Mouse (Mus musculus): ENCODE measurements at regions not wholly inside any gene's neighbourhood (a gene's known extent, or its start where the extent isn't known, plus 50 kb on each side); places are given as distances from the start of the nearest gene placed in this dataset.
"Not testable (repeated sequence)": the region's sequence is repeated elsewhere in the genome, so short reads cannot be mapped to it uniquely, and the experiment has no call there.

DNA sequence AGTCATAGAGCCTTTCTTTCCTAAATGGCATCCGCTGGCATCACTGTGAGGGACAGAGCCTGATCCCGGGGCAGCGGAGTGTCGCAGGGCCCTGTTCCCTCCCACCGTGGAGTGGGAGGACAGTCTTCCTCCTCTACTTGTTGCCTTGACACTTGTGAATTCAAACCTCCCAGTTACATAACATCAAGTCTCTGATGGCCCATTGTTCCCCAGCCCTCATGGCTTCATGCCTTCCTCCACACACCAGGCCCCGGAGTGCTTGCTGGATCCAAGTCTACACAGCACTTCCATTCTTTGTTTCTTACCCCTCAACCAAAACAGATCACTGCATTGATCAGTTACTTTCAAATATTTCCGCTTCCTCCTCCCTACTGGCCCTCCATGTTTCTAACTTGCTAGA lies 357.7 kb upstream of the Maf start:
- ATAC-seq (ENCODE audit: insufficient number of reproducible peaks, low FRiP score, low TSS enrichment), result no peak

DNA sequence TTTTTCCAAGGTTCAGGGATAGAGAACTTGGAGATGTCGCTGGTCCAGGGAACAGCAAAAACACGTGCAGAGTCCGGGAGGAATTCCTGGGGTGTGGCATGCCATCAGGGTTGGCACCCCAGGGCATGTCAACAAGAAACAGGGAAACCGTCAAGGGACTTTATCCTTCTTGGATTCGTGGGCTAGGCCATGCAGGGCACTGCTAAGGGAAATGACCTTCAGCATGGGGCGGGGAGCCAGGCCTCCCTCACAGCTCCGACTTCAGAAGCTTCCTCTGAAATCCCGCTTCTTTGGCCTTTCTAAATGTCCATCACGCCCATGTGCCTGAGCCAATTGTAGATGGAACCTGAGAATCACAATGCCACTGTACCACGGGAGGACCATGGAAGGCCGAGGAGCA lies 357.0 kb upstream of the Maf start:
- no peak for ATAC-seq (ENCODE audit: insufficient number of reproducible peaks, low FRiP score, low TSS enrichment)

DNA sequence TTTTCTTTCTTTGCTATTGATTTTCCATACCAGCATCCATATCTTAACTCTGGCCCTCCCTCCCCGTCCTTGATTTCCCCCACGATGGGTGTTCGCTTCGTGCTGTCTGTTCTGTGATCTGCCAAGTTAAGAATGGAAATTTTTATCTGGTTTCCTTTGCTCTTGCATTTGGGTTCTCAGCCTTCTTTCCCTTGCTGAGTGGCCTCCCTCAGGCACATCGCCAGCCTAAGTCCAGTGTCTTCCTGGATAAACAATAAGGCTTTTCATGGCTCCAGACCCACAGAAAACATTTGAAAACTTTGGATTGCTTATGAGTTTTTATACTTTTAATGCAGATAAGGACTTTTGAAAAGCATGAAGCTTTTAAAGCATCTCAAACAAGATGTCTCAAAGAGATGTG lies 355.9 kb upstream of the Maf start:
- no peak for ATAC-seq (ENCODE audit: insufficient number of reproducible peaks, low FRiP score, low TSS enrichment)

DNA sequence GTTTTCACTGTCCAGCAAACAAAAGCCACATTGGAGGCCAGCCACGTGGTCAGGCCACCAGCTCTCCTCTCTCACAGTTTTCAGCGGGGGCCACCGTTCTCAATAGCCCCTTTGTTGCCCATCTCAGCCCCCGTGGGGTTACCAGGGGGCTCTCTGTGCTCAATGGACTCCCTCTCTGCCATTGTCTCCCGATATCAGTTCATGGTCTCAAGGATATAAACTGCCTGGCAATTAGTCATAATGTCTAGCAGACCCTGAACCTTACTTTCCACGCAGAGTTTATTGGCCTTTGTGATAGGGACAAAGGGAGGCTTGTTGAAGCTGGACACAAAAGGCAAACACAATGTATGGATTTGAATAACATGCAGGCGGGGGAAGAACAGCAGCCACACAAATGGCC lies 345.9 kb upstream of the Maf start:
- ATAC-seq (ENCODE audit: insufficient number of reproducible peaks, low FRiP score, low TSS enrichment), result no peak

DNA sequence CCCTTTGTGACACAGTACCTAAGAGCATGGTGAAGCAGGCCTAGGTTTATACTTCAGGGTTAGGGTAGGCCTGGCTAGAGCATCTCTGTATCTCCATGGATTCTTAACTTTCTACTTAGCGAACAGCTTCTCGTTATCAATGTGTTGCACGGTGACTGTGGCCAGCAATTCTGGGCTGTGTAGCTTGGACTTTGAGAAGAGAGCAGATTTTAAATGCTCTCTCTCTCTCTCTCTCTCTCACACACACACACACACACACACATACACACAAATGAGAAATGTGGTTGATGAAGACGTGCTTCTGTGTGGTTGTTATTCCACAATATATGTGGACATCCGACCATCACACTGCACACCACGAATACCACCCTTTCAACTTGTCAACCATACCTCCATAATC lies 345.4 kb upstream of the Maf start:
- ATAC-seq (ENCODE audit: insufficient number of reproducible peaks, low FRiP score, low TSS enrichment), result no peak

DNA sequence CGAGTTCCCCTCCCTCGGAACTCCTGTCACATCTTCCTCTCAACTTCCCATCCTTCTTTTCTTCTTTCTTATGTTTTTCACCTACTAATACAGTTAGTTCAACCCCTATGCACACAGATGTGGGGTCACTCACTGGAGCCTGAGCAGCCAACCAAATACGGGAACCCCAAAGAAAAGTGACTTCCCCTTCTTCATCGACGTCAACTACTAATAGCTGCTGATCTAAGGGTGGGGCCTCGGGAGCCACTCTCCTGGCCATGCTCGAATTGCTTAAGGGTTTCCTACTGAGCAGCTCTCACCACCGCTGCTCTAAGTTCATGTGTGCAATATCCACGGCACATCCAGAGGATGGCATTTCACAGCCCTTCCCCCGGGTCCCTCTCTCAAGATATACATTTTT lies 340.9 kb upstream of the Maf start:
- ATAC-seq (ENCODE audit: insufficient number of reproducible peaks, low FRiP score, low TSS enrichment), result no peak

DNA sequence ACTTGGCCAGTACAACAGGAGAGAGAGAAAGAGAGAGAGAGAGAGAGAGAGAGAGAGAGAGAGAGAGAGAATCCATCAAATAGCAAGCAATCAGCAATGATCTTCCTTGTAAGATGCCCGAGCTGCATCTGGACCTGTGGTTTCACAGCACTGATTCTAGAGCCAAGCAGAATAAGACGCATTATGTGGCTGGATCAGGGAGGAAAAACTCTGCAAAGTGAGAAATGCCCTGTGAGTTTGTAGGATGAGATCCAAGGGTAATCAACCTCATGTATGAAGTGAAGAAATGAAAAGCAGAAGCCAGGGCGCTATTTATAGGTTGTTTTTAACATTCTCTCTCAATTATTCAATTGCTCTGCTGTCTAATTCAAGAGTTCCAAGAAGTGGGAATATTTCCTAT lies 339.3 kb upstream of the Maf start:
- no peak for ATAC-seq (ENCODE audit: insufficient number of reproducible peaks, low FRiP score, low TSS enrichment)

DNA sequence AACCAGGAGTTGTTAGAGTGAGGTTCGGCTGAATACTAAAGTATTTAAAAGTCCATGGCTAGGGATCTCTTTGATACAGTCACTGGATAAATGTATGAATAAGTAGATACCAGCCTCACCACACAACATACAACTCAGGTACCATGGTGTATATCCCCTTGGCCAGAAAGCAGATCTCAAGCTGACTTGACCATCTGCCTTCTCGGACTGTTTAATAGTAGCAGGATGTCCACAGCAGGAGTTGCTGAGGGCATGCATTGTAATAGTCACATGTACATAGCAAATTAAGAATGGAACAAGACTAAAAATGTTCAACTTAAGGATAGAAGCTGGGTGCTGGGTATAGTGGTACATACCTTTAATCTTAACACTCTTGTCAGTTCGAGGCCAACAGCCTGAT lies 337.9 kb upstream of the Maf start:
- ATAC-seq (ENCODE audit: insufficient number of reproducible peaks, low FRiP score, low TSS enrichment), result peak; percentile 94

DNA sequence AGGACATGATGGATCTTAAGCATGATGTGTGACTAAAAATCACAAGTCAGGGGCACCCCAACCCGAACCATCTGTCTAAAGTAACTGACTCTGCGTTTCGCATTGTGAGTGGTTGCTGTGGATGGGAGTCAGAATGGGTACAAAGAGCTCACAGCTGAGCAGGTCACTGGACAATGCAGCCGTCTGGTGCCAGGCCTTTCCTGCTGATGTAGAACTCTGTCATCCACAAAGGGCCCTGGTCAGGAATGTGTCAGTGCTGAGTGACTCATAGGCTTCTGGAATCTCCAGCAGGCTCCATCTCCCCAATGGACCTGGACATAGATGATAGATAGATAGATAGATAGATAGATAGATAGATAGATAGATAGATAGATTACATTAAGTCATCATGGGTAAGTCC lies 335.8 kb upstream of the Maf start:
- no peak for ATAC-seq (ENCODE audit: insufficient number of reproducible peaks, low FRiP score, low TSS enrichment)

DNA sequence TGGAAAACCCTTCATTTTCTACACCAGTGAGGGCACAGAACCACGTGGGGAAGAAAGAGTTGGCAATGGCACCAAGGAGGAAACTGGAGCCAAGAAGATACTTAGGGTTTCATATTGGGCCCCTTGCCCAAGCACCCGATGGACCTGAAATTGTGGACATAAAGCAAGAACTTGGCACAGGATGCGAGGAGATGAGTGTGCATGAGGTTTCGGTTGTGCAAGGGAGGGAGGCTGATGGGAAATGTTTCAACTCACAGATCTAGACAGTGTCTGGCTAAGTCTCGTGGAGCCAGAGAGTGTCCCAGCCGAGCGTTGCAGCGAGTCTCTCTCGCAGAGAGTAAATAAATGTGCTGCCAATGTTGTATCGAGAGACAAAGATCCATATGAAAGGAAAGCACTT lies 323.4 kb upstream of the Maf start:
- no peak for ATAC-seq (ENCODE audit: insufficient number of reproducible peaks, low FRiP score, low TSS enrichment)

DNA sequence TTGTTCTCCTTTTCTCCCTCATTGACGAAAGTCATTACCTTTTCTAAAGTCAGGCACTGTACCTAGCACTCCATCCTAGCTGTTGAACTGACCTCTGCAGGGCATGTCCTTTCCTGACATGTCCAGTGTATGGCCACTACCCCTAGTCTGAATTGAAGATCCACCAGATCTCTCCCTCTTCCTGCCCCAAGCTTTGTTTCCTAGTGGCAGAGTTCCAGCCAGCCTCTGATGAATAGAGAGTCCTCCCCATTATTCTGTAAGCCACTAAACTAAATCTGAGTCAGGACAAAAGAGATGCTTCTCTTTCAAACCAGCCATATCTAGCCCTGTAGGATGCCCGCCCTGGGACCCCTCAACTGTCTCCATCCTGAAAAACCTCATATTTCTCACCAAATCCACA lies 317.7 kb upstream of the Maf start:
- ATAC-seq (ENCODE audit: insufficient number of reproducible peaks, low FRiP score, low TSS enrichment), result no peak

DNA sequence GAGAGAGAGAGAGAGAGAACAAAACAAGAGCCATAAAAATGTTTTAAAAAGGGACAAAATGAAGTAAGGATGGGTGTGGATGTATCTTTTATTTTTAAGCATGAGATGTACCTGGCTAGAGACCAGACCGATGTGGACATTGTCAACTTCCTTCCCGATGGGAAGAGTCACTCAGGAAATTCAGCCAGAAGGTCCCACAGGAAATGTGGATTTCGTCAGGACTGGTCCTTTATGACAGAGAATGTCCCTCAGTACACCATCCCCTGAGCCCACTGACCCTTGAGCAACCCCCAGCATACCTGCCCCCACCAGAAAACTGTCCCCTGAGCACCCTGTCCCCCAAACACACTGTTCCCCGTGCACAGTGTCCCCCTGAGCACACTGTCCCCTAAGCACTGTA lies 317.2 kb upstream of the Maf start:
- ATAC-seq (ENCODE audit: insufficient number of reproducible peaks, low FRiP score, low TSS enrichment), result no peak

DNA sequence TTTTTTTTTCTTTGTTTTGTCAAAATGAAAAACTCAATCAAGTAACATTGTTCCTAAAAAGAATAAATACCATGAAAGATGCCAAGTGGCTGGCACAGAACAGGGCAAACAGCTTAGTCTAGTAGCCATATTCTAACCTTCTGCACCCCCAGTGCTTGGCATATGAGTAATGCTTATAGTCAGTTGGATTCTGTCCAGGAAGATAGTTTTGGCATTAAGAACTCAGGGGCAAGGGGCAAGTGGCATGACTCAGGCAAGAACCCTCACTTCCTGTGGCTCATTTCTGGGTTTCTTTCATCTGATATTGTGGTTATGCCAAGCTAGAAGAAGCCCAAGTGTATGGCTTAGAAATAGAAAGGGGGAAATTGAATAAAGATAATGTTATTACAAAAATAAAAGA lies 314.1 kb upstream of the Maf start:
- no peak for ATAC-seq (ENCODE audit: insufficient number of reproducible peaks, low FRiP score, low TSS enrichment)

DNA sequence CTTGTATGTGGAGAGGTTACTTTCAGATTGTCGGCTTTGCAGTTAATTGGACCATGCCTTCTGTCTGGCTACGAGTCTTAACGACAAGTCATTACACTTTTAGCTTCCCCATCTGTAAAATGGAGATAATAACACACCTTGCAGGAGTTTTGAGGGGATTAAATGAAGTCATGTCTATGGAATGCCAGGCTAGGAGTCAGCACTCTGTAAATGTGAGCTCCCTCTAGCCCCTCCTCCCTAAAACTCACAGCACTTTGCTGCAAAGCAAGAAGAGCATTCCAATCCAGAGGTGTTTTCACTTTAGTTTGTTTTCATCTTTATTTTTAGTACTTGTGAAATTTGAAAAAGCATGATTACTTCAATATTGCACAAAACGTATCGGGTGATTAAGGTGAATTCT lies 287.7 kb upstream of the Maf start:
- ATAC-seq (ENCODE audit: insufficient number of reproducible peaks, low FRiP score, low TSS enrichment), result no peak

DNA sequence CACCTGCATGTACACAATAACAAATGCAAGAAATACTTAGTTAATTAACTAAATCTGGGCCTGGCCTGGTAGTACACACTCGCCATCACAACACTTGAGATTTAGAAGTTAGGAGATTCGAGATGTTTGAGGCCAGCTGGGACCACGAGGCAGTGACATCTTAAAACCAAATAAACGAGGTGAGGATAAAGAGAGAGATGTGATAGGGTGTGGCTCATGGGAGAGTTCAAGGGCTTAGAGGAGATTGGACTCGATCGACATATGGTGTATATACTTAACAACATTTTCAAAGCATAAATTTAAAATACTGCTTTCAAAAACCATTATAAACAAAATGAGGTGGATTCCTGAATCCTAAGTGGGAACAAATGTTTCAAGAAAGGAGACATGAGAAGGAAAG lies 284.4 kb upstream of the Maf start:
- ATAC-seq (ENCODE audit: insufficient number of reproducible peaks, low FRiP score, low TSS enrichment), result no peak

DNA sequence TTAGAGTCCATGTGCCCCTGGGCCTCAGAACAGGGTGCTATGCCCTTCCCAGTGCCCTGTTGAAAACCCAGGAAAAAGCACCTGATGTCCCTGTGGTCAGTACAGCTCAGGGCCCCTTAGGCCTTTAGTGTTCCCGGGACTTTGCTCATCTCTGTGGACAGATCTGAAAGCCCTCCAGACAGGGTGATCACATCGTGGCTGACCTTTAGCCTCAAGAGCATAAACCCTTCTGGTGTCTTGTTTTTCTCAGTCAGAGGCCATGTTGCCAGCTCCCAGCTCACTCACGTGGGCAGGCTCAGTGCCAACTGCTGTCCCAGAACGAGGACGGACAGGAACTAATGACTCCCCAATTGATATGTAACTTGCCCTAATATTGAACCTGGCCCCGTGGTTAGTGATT lies 275.8 kb upstream of the Maf start:
- no peak for ATAC-seq (ENCODE audit: insufficient number of reproducible peaks, low FRiP score, low TSS enrichment)

DNA sequence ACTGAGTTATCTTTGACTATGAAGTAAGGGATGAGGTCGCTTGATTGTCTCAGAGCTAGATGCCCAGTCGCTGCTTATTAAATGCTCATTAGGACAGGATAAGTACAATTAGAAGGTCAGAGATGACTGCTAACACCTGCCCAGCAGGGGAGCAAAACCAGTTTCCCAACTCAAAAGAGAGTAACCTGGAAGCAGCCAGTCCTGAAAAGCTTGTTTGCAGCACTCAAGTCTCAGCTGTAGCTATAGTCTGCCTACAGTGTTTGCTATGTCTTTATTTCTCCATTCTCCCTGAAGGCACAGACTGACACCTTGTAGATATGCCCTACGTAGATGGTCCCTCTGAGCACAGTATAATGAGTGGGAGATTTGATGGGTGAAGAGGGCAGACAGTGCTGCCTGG lies 274.7 kb upstream of the Maf start:
- no peak for ATAC-seq (ENCODE audit: insufficient number of reproducible peaks, low FRiP score, low TSS enrichment)

DNA sequence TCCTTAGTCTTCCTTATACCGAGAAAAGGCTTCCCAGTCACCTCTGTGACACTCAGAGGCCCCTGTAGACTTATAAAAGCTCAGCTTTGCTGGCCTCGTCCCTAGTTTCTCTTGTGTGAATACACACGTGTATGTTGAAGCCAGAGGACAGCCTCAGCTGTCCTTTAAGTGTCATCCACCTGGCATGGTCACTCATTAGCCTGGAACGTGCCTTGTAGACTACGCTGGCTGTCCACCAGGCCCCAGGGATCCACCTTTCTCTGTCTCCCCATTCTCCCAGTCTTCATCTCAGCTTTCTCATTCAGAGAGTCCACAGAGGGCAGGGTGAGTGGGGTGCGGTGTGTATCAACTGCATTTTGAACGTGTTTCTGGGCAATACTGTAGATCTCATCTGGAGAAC lies 273.8 kb upstream of the Maf start:
- no peak for ATAC-seq (ENCODE audit: insufficient number of reproducible peaks, low FRiP score, low TSS enrichment)

DNA sequence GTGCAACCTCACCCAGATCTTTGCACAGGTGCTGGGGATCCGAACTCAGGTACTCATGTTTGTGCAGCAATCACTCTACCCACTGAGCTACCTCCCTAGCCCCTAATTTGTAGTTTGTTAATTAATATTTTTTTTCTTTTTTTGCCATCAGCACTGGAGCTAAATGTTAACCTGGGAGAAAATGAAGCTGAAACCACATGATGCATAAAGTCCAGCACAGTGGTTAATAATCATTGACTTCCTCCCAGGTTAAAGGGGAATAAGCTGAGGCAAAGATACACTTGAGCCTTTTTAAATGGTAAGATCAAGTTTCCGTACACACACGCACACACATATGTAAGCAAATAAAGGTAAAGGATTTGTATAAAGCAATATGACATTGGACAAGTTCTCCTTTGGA lies 273.0 kb upstream of the Maf start:
- no peak for ATAC-seq (ENCODE audit: insufficient number of reproducible peaks, low FRiP score, low TSS enrichment)

DNA sequence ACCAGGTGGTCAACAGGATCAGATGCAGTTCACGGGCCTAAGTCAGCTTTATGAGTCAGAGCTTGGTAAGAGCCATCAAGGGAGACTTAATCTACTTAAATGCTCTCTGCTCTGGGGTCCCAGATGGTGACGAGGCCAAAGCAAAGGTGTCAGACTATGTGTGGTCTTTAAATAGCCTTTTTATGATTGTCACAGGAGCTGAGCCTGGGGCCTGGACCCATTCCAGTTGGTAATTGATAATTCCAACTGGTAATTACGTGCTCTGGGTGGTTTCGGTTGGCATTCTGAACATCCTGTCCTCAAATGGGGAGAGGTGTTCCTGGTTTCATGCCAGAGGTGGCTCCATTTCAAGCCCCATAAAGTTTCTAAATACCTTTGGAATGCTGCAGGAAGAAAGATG lies 269.6 kb upstream of the Maf start:
- no peak for ATAC-seq (ENCODE audit: insufficient number of reproducible peaks, low FRiP score, low TSS enrichment)

DNA sequence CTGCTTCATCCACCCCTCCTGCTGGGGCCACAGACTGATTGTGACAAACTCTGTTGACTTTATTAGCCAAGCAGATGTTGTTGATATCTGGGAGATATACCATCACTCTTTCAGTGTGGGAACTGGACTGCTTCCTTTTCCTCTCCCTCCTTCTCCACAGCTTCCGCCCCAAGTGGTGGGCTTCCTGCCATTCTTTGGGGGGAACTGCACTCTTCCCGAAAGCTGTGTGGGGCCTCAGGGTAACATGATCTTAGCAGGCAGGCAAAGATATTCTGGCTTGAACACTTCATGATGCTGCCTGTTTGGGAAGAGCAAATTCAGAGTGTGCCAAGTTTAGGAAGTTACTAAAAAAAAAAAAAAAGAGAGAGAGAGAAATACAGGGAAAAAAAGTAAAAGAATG lies 267.1 kb upstream of the Maf start:
- ATAC-seq (ENCODE audit: insufficient number of reproducible peaks, low FRiP score, low TSS enrichment), result no peak

DNA sequence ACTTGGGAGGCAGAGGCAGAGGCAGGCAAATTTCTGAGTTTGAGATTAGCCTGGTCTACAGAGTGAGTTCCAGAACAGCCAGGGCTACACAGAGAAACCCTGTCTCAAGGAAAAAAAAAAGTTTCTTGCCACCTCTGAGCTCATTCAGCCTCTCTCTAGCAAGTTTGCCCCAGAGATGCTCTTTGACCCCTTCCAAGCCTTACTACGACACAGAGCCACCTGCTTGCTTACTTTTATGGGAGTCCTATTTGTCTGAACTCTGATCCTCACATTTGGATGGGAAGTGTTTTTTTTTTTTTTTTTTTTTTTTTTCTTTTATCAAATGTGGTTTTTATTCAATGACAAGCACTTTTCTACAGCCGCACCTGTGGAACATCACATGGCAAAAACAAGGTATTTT lies 263.8 kb upstream of the Maf start:
- ATAC-seq (ENCODE audit: insufficient number of reproducible peaks, low FRiP score, low TSS enrichment), result not testable (repeated sequence)

DNA sequence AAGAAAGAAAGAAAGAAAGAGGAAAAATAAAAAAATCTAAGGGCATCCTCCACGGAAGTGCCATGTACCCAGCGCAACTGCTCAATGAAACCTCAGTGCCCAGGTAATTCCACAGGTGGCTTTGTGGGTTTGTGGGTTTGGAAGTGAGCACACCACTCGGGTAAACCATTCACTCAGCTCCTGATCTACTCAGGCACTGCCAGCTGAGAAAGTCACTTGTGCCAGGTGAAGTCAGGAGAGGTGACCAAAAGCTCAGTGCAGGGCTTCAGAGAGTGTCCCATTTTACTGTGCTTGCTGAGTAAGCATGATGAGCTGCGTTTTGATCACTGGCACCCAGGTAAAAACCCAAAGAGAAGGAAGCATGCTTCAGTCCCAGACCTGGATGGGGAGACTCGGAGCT lies 260.5 kb upstream of the Maf start:
- no peak for ATAC-seq (ENCODE audit: insufficient number of reproducible peaks, low FRiP score, low TSS enrichment)

DNA sequence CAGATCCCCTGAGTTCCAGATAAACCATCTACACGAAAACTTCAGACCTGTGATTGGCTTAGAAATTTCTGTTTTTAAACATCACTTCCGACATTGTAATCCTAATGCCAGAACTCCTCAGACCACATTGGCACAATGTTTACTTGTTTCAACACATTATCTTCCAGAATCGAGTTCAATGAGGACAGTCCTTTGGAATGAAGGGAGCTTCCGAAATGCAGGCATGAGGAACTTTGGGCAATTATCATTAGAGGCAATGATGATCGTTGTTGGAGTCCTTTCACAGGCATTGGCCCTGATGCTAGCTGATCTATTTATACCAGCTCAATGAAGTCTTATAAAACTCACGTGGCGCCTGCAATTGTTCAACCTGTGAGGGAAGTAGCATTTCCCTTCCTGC lies 258.4 kb upstream of the Maf start:
- ATAC-seq (ENCODE audit: insufficient number of reproducible peaks, low FRiP score, low TSS enrichment), result no peak
